Comparison of ENCODE assay signal across 32 mouse cellular contexts in genomic region chr5:75738445-75738844, GRCm38 (mm10).
"Had no signal": no experiment of that assay in that cellular context is flagged by ENCODE, and none has a peak within 500 bp of the region (broad histone marks: within the 10 kb centered on the region; RNA-seq: fewer than 3 reads in every experiment).

No protein-coding gene starts in this region.

- H3K4me3 ChIP-seq: limb, embryonic 10.5 days; limb, embryonic 12.5 days; limb, embryonic 13.5 days; limb, embryonic 15.5 days; liver, embryonic 12.5 days; liver, embryonic 13.5 days; liver, embryonic 15.5 days; lung, embryonic 15.5 days; megakaryocyte, embryonic 14.5 days; midbrain, embryonic 10.5 days; midbrain, embryonic 12.5 days; midbrain, embryonic 13.5 days; midbrain, embryonic 15.5 days; myocyte; neural tube, embryonic 12.5 days; neural tube, embryonic 13.5 days had no signal

- ATAC-seq: liver, embryonic 12.5 days; liver, postnatal 0 days; lung, postnatal 0 days; midbrain, embryonic 15.5 days; midbrain, embryonic 16.5 days had no signal

- H3K27me3 ChIP-seq: limb, embryonic 12.5 days; limb, embryonic 13.5 days; limb, embryonic 15.5 days; liver, embryonic 12.5 days; liver, embryonic 13.5 days; liver, embryonic 15.5 days; lung, embryonic 15.5 days; megakaryocyte, embryonic 14.5 days; midbrain, embryonic 13.5 days; midbrain, embryonic 15.5 days; neural tube, embryonic 12.5 days; neural tube, embryonic 13.5 days had no signal

- DNase-seq: left cerebral cortex, postnatal 4 days; liver, embryonic 13.5 days; liver, postnatal 0 days; lung, adult 18-20 months; lung, adult 2 months; lung, embryonic 14.5 days; lung, postnatal 10 days; lung, postnatal 14 days; lung, postnatal 36 days; lung, postnatal 4 days; midbrain, embryonic 14.5 days had no signal

- H3K9me3 ChIP-seq: limb, embryonic 10.5 days; limb, embryonic 12.5 days; limb, embryonic 13.5 days; limb, embryonic 15.5 days; liver, embryonic 13.5 days; liver, embryonic 15.5 days; lung, embryonic 15.5 days; midbrain, embryonic 10.5 days; midbrain, embryonic 15.5 days; neural tube, embryonic 12.5 days; neural tube, embryonic 13.5 days had no signal

- H3K27ac ChIP-seq: limb, embryonic 10.5 days; limb, embryonic 12.5 days; limb, embryonic 13.5 days; limb, embryonic 15.5 days; liver, embryonic 12.5 days; liver, embryonic 13.5 days; liver, embryonic 14.5 days; liver, embryonic 15.5 days; lung, embryonic 15.5 days; macrophage; midbrain, embryonic 12.5 days; midbrain, embryonic 13.5 days; midbrain, embryonic 15.5 days; neural tube, embryonic 12.5 days had no signal

- H3K4me2 ChIP-seq: limb, embryonic 12.5 days; limb, embryonic 13.5 days; limb, embryonic 15.5 days; liver, embryonic 11.5 days; liver, embryonic 12.5 days; liver, embryonic 13.5 days; liver, embryonic 15.5 days; lung, embryonic 14.5 days; lung, embryonic 15.5 days; midbrain, embryonic 11.5 days; midbrain, embryonic 12.5 days; midbrain, embryonic 13.5 days; midbrain, embryonic 15.5 days; neural tube, embryonic 12.5 days; neural tube, embryonic 13.5 days had no signal

- H3K36me3 ChIP-seq: limb, embryonic 10.5 days; limb, embryonic 12.5 days; limb, embryonic 13.5 days; limb, embryonic 15.5 days; liver, embryonic 12.5 days; liver, embryonic 13.5 days; liver, embryonic 15.5 days; lung, embryonic 15.5 days; midbrain, embryonic 10.5 days; midbrain, embryonic 12.5 days; midbrain, embryonic 13.5 days; midbrain, embryonic 15.5 days; neural tube, embryonic 12.5 days; neural tube, embryonic 13.5 days had no signal

- H3K9ac ChIP-seq: limb, embryonic 12.5 days; limb, embryonic 13.5 days; limb, embryonic 15.5 days; liver, embryonic 12.5 days; liver, embryonic 13.5 days; liver, embryonic 14.5 days; liver, embryonic 15.5 days; liver, postnatal 0 days; lung, embryonic 14.5 days; lung, embryonic 15.5 days; midbrain, embryonic 12.5 days; midbrain, embryonic 13.5 days; midbrain, embryonic 15.5 days; neural tube, embryonic 12.5 days; neural tube, embryonic 13.5 days had no signal

- H3K4me1 ChIP-seq: limb, embryonic 15.5 days; liver, embryonic 12.5 days; liver, embryonic 13.5 days; liver, embryonic 15.5 days; lung, embryonic 15.5 days; neural tube, embryonic 12.5 days had no signal
